Mouse (Mus musculus): ENCODE data around the gene Gm14190. TPM values are rescaled to one million over a fixed set of nuclear protein-coding genes. Genes with fewer than 3 reads are reported as not detected.
"Not testable (repeated sequence)": the region's sequence is repeated elsewhere in the genome, so short reads cannot be mapped to it uniquely, and the experiment has no call there.

The Gm14190 gene
- total RNA-seq (2022), result not detected

GRCm38 (mm10) chr11:99690463-99690862, at the start of gene Gm14190:
Gene Gm14190 (minus strand): TSS chr11:99690740.
- no peak for DNase-seq

GRCm38 (mm10) chr11:99734190-99734589, 43.6 kb upstream of the Gm14190 start, which contains the start of gene Gm14180:
Gene Gm14180 (minus strand): TSS chr11:99734290.
- no peak for DNase-seq

GRCm38 (mm10) chr11:99724061-99724460, 33.5 kb upstream of the Gm14190 start:
- no peak for DNase-seq

GRCm38 (mm10) chr11:99718759-99719158, 28.2 kb upstream of the Gm14190 start:
- DNase-seq, result no peak

- not testable (repeated sequence) for DNase-seq
Measured at GRCm38 (mm10) chr11:99685235-99685634, 5.3 kb downstream of the Gm14190 start.

- no peak for DNase-seq
Measured at GRCm38 (mm10) chr11:99683481-99683880, 7.1 kb downstream of the Gm14190 start.

- DNase-seq, result no peak
Measured at GRCm38 (mm10) chr11:99665860-99666259, 24.7 kb downstream of the Gm14190 start, which contains the start of gene Krtap4-6. Gene Krtap4-6 (minus strand): TSS chr11:99665960.

GRCm38 (mm10) chr11:99662802-99663201, 27.7 kb downstream of the Gm14190 start:
- DNase-seq, result no peak

- no peak for DNase-seq
Measured at GRCm38 (mm10) chr11:99659256-99659655, 31.3 kb downstream of the Gm14190 start.

GRCm38 (mm10) chr11:99658467-99659010, 32.0 kb downstream of the Gm14190 start, which contains the start of gene Gm11563:
Gene Gm11563 (minus strand): TSS chr11:99658960.
- not testable (repeated sequence) for DNase-seq

GRCm38 (mm10) chr11:99657051-99657450, 33.5 kb downstream of the Gm14190 start:
- DNase-seq, result no peak

- no peak for DNase-seq
Measured at GRCm38 (mm10) chr11:99650136-99650535, 40.4 kb downstream of the Gm14190 start, which contains the start of gene Gm11555. Gene Gm11555 (minus strand): TSS chr11:99650236.

- no peak for DNase-seq
Measured at GRCm38 (mm10) chr11:99646444-99646843, 44.1 kb downstream of the Gm14190 start.

- DNase-seq, result no peak
Measured at GRCm38 (mm10) chr11:99644351-99644750, 46.2 kb downstream of the Gm14190 start.

GRCm38 (mm10) chr11:99643635-99644139, 46.9 kb downstream of the Gm14190 start, which contains the start of gene Krtap4-7:
Gene Krtap4-7 (minus strand): TSS chr11:99644089.
- DNase-seq, result not testable (repeated sequence)

GRCm38 (mm10) chr11:99640926-99641325, 49.6 kb downstream of the Gm14190 start:
- DNase-seq, result no peak

Other genes starting within 250 kb of the Gm14190 start
- gene Krt23, start 197.6 kb downstream of the Gm14190 start, total RNA-seq (2022), result under 1 TPM in 1 of 4 experiments, not detected in 3; 0.20 TPM
- gene Krt39, start 169.4 kb downstream of the Gm14190 start, total RNA-seq (2022), result not detected
- not detected for gene Krt40, start 147.6 kb downstream of the Gm14190 start, total RNA-seq (2022)
- not detected for gene Krtap3-3, start 139.9 kb downstream of the Gm14190 start, total RNA-seq (2022)
- not detected for gene Krtap3-2, start 133.9 kb downstream of the Gm14190 start, total RNA-seq (2022)
- gene Gm11939, start 131.3 kb downstream of the Gm14190 start, total RNA-seq (2022), result not detected
- gene Krtap3-1, start 124.1 kb downstream of the Gm14190 start, total RNA-seq (2022), result not detected
- not detected for gene Krtap1-5, start 109.7 kb downstream of the Gm14190 start, total RNA-seq (2022)
- gene Krtap1-4, start 107.1 kb downstream of the Gm14190 start, total RNA-seq (2022), result not detected
- gene Krtap1-3, start 99.4 kb downstream of the Gm14190 start, total RNA-seq (2022), result not detected
- not detected for gene Krtap9-3, start 92.6 kb downstream of the Gm14190 start, total RNA-seq (2022)
- gene Gm11938, start 87.4 kb downstream of the Gm14190 start, total RNA-seq (2022), result not detected
- not detected for gene Gm11937, start 80.6 kb downstream of the Gm14190 start, total RNA-seq (2022)
- not detected for gene Krtap2-4, start 75.9 kb downstream of the Gm14190 start, total RNA-seq (2022)
- gene Gm11562, start 70.3 kb downstream of the Gm14190 start, total RNA-seq (2022), result not detected
- not detected for gene Krtap4-1, start 62.5 kb downstream of the Gm14190 start, total RNA-seq (2022)
- not detected for gene Krtap4-2, start 55.7 kb downstream of the Gm14190 start, total RNA-seq (2022)
- not detected for gene Krtap4-7, start 46.7 kb downstream of the Gm14190 start, total RNA-seq (2022)
- not detected for gene Gm11555, start 40.5 kb downstream of the Gm14190 start, total RNA-seq (2022)
- not detected for gene Gm11563, start 31.8 kb downstream of the Gm14190 start, total RNA-seq (2022)
- not detected for gene Krtap4-6, start 24.8 kb downstream of the Gm14190 start, total RNA-seq (2022)
- not detected for gene Gm14180, start 43.5 kb upstream of the Gm14190 start, total RNA-seq (2022)
- gene Gm11595, start 82.2 kb upstream of the Gm14190 start, total RNA-seq (2022), result not detected
- not detected for gene Krtap4-8, start 90.0 kb upstream of the Gm14190 start, total RNA-seq (2022)
- gene Krtap4-9, start 94.5 kb upstream of the Gm14190 start, total RNA-seq (2022), result not detected
- gene Gm11596, start 102.7 kb upstream of the Gm14190 start, total RNA-seq (2022), result not detected
- gene Gm11569, start 108.2 kb upstream of the Gm14190 start, total RNA-seq (2022), result not detected
- not detected for gene Gm11554, start 113.7 kb upstream of the Gm14190 start, total RNA-seq (2022)
- gene Krtap4-13, start 119.2 kb upstream of the Gm14190 start, total RNA-seq (2022), result not detected
- gene Gm11564, start 124.9 kb upstream of the Gm14190 start, total RNA-seq (2022), result not detected
- not detected for gene 2300003K06Rik, start 147.3 kb upstream of the Gm14190 start, total RNA-seq (2022)
- not detected for gene Krtap4-16, start 160.9 kb upstream of the Gm14190 start, total RNA-seq (2022)
- not detected for gene Gm11568, start 167.2 kb upstream of the Gm14190 start, total RNA-seq (2022)
- gene Gm11559, start 173.7 kb upstream of the Gm14190 start, total RNA-seq (2022), result not detected
- gene Krtap9-1, start 182.6 kb upstream of the Gm14190 start, total RNA-seq (2022), result not detected
- gene Gm11567, start 188.4 kb upstream of the Gm14190 start, total RNA-seq (2022), result not detected
- not detected for gene Krtap31-1, start 217.2 kb upstream of the Gm14190 start, total RNA-seq (2022)
- not detected for gene Gm11565, start 224.0 kb upstream of the Gm14190 start, total RNA-seq (2022)
- not detected for gene Krtap31-2, start 245.6 kb upstream of the Gm14190 start, total RNA-seq (2022)

All from adrenal gland, adult 8-10 months (tissue).